Mouse (Mus musculus) induced T-regulatory cell, adult 2 months (primary cell): ENCODE results near the gene Rnase1.

Experiments
- DNase-seq: peaks from one replicate; pipeline ENCODE4 v3.0.0-alpha.2; 2012; ENCODE audit warnings: low read depth

Gene Rnase1

GRCm38 (mm10) chr14:51140342-51140741, 6.2 kb downstream of the Rnase1 start:
- no peak for DNase-seq

DNA sequence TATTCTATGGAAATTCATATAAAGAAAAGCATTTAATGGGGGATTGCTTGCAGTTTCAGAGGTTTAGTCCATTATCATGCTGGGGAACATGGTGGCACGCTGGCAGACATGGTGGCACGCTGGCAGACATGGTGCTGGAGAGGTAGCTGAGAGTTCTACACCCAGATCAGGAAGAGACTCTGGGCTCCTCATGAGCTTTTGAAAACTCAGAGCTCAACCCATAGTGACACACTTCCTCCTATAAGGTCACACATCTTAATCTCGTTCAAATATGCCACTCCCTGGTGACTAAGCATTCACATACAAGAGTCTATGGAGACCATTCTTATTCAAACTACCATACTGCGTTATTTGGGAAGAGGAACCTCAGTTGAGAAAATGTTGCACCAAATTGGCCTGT, 14.2 kb downstream of the Rnase1 start:
- DNase-seq = no peak

GRCm38 (mm10) chr14:51131086-51131815, 15.3 kb downstream of the Rnase1 start:
- DNase-seq = no peak

DNA sequence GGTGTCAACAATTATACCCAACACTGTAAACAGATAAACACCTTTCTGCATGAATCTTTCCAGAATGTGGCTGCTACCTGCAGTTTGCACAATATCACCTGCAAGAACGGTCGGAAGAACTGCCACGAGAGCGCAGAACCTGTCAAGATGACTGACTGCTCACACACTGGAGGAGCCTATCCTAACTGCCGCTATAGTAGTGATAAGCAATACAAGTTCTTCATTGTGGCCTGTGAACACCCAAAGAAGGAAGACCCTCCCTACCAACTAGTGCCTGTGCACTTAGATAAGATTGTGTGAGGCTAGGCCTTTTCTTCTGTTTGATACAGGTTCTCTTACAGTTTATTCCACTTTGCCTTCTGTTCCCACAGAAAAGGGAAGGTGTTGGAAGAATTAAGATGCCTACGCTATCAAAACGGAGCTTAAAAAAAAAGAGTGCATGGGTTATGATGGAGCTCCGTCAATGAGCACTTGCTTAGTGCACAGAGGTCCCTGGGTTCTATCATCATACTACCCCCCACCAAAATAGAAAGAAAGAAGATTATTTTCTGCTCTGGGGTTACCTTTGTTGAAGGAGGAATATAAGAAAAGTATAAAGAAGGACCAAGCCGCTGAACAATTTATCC, 16.2 kb downstream of the Rnase1 start:
- no peak for DNase-seq

DNA sequence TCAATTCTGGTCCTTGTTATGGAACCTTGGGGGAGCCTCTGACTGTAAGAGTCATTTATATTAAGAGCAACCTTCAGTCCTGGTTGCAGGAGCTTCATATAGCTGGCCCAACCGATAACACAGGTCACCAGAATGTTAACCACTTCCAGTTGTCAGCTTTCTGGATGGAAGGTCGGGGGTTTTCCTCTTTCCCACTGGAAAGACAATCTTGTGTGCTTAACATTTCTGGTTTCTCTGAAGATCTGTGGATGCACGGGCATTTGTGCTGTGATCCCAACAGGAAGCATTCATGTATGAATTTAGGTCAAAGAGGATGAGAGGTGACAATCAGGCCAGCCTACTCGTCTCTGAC, 17.0 kb downstream of the Rnase1 start:
- no peak for DNase-seq

DNA sequence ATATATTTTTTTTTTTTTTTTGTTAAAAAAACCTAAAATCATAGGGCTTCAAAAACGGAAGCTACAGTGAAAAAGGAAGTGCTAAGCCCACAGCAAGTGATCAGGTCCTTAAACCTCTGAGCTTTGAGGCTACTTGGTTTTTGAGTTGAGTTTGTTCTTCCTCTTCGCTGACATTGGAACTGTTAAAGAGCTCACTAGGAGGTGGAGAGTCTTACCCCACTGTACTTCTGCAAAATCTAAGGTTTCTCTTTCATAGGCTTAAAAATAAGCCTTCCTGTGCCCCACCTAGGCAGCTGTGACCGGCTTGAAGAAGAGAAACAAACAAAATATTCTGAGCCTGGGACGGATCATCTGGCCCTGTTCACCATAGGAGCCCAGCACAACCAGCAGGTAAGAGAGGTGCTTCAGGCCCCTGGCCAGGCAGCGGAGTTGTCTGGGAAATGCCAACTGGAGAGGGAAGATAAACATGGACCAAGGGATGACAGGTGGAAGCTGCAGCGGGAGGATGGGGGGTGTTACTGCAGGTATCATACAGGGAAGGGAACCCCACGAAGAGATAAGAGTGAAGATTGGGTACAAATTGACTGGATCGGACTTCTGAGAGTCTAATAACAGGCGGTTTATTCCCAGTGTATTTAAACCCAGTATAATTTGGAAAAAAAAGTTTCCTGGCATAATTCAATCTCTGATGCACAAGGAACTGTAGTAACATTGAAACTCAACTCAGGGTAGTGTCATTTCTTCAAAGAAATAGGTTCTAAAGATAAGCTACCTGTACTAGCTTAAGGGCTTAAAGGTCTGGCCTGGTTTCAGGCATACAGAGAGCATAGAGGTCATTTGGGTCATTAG, 17.6 kb downstream of the Rnase1 start:
- DNase-seq = no peak

- DNase-seq = no peak
Measured at GRCm38 (mm10) chr14:51127648-51128258, 18.8 kb downstream of the Rnase1 start.

DNA sequence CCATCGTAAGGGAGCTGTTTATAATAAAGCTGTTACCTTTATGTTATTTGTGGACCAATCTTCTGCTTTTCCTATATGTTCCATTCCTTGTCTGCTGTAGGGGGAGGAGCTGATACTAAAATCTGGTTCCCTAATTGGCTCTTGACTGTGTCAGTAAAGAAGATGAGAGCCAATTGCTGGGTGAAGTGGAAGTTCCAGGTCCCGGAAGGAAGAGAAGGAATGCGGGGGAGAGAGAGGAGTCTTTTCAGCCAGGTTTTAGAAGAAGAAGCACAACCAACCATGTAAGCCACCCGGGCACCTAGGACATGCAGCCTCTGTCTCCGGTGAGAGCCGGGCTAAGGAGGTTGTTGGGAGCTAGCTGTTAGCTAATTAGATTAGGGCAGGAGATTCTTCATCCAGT, 20.9 kb downstream of the Rnase1 start:
- DNase-seq = no peak

DNA sequence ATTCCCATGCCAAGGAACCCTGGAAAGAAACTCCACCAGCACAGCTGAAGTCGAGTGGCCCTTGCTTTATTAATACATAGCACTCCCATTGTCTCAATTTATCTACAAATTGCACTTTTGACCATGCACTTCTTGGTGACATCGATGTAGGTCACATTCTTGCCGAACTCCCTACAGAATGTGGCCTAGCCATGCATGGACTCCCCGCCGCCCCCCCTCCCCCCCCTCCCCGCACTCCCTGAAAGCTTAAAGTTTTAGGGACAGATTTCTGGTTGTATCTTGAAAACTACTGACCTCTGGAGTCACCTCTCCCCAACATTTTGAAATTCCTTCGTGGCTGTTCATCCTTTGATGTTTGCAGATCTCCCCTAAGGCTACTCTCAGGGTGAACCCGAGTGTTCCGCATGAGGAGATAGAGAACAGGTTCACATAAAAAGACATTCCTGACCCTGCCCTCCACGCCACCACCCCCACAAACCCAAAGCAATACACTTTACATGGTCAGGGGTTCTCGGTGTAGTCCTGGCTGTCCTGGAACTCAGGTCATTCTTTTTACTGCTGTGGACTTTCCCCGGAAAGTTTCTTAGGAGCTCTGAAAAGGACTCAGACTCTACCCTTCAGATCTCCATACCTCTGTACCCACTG, 32.5 kb downstream of the Rnase1 start, which contains the start of gene Eddm3b:
Gene Eddm3b (plus strand): TSS at position 511 of the 645 bp plus-strand sequence.
- no peak for DNase-seq

DNA sequence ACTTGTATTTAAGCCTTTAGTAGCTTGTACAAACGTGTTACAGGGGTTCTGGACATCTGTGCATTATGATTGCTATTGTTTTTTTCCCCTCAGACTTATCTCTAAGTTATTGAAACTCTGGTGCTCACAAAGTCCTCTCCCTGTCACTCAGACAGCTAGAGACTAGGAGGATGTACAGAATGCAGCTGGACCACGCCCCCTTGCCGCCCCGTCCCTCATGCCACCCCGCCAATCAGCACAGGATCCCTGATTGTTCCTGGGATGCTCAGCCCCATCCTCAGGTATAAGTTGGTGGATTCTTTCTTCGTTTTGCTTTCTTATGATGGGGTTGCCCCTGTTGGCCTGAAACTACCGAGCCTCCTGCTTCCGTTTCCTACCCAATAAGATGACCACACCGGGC, 33.1 kb downstream of the Rnase1 start:
- DNase-seq = no peak

DNA sequence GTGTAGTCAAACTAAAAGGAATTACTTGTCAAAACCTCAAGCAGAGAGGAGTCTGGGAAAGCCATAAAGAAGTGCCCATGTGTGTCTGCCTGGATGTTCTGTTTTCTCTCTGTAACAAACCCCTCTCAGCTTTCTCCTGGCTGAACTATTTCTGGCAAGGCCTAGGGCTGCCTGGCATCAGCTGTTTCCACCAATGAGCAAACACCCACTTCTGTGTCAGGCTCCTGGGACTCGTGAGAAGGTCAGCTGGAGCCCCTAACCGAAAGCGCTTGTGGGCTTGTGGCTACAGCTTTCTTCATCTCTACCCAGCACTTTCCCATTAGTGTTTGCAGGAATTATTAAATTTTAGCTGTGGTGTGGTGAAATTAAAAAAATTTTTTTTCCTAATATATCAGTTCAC, 34.6 kb downstream of the Rnase1 start:
- no peak for DNase-seq

GRCm38 (mm10) chr14:51106449-51106967, 40.1 kb downstream of the Rnase1 start:
- no peak for DNase-seq

GRCm38 (mm10) chr14:51104366-51104765, 42.2 kb downstream of the Rnase1 start:
- DNase-seq = no peak

GRCm38 (mm10) chr14:51103217-51103616, 43.4 kb downstream of the Rnase1 start:
- DNase-seq = peak; percentile 78

DNA sequence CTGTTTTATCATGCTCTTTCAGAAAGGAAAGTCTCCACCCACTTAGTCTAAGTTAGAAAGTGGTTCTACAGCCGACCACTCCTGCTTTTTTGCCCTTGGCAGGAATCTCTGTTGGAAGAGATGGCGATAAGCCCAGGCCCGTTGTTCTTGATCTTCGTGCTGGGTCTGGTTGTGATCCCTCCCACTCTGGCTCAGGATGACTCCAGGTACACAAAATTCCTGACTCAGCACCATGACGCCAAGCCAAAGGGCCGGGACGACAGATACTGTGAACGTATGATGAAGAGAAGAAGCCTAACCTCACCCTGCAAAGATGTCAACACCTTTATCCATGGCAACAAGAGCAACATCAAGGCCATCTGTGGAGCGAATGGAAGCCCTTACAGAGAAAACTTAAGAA, 45.3 kb downstream of the Rnase1 start:
- DNase-seq = no peak

DNA sequence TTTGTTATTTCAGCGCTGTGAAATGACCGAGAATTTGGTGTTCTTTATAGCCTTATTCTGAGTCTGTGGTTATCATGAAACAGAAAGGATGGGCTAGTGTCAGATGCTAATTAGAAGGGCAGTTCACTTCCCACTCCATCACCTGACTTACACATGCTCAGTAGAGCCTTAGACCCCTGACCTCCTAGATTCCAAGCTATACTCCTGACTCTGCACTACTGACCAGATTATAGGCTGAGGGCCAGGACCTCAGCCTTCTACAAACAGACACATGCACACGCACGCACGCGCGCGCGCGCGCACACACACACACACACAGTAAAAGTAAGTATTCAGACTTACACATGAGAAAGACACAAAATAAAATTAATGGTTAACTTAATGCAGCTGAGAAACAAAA, 47.7 kb downstream of the Rnase1 start:
- no peak for DNase-seq

DNA sequence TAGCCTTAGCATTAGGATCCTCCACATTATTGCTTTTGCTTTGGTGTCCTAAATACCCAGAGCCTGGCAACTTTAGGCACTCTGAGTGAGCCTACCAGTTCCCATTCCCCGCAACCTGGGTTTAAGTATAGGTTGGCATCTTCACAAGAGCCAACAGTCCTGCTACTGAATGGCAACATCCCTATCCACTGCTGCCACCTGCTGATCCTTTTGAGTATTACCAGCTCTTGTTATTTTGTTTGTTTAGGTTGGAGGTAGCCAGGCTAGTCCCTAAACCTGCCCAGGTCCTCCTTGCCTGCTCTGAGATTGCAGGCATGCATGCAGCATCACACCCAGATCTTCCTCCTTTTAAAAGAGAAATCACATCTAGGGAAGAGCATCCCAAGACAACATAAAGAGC, 48.3 kb downstream of the Rnase1 start:
- peak; percentile 78 for DNase-seq

DNA sequence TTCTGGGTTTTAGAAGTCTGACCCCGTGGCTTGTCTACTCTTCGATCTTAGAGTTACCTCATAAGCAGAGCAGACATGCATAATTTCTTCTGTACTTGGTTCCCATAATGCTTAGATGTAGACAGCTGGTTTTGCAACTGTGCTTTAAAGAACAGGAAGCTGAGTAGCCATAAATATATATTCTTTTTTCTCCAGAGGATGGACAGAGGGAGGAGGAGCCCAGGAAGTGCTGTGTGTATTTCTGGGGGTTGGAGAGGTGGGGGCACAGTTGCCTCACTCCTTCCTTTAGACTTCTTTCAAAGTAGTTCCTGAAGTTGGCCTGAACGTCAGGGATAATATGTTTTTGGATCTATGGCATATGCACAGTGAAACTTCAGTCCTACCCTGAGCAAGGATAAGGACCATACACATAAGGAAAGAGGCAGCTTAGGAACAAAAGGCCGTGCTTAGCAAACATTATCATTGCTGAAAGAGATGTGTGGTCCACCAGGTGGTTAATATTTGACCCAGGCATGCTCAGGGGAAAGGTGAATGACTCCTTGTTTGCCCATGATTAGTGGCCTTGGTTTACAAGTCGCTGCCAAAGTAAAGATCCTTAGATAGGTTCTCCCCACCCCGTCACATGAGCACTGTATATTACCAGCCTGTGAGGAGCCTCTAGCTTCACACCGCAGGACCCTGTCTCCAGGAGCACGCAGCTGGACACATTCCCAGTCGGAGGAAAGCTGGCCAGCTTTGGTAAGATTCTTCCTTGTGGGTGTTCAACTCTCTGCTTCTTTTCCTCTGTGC, 50.7 kb downstream of the Rnase1 start:
- DNase-seq = no peak
